Mouse (Mus musculus): Measurements from ENCODE around the gene Prkag2.

The Prkag2 gene

DNA sequence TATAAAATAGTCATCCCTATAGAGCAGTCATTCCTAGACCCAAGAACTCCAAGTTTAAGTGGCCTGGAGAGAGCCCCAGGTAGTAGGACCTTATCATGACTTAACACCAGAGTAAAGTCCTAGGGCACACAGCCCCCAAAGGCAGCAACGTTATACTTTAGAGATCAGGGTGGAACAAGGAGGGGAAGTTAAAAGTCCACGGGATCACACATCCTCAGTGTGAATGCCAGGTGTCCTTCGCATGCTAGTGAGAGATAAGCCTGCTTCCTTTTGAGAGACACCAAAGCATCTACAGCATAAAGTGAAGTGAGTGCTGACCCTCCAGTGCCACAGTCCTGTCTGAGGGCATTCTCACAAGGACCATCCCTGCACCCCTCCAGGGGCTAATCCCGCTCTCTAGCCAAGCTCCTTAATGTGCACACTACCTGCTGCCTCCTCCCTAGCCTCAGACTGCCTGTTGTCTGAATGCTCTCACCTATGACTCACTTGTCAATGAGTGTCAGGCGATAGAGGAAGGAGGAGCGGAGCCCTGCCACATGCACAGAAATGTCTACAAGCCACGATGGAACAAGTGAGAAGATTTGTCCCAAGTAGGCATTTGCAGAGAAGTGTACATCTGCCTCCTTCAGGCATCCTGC lies 132.4 kb downstream of the Prkag2 start:
- no peak for DNase-seq (ENCODE audit: low read depth)

DNA sequence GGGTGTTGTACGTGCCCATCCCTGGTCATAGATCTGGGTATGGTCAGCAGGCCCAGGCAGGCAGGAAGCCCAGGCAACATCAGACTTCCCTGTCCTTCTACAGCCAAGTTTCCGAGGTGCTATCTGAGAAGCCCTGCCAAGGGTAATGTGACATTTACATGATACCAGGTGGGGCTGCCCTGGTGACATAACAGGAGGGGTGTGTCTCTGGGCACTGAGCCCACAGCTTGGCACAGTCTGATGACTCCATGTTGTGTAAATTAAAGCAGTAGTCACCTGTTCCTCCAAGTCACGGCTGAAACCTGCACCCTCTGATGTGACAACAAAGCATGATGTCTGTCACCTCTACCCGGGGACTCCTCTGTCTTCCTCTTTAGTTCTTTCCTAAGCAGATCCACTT lies 136.7 kb downstream of the Prkag2 start:
- DNase-seq (ENCODE audit: low read depth): no peak

- DNase-seq (ENCODE audit: low read depth): no peak
Measured at GRCm38 (mm10) chr5:24960791-24961190, 139.7 kb downstream of the Prkag2 start.

GRCm38 (mm10) chr5:24959758-24960157 lies 140.7 kb downstream of the Prkag2 start:
- DNase-seq (ENCODE audit: low read depth): no peak

DNA sequence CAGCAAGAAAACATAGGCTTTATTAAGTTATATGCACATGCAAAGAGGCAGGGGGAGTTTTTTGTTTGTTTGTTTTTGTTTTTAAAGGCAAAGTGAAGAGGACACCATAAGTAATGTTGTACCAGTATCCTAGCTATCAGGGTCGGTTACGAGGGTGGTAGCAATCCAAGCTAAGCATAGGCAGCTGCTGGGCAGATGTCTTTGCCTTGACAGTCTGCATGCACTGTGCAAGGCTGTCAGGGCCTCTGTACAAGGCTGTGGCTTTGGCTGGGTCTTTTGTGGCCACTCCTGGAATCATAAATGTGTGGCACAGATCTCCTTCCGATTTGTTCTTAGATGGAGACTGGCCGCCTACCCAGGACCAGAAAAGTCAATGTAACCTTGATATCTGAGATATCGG lies 141.8 kb downstream of the Prkag2 start:
- no peak for DNase-seq (ENCODE audit: low read depth)

GRCm38 (mm10) chr5:24956891-24957290 lies 143.6 kb downstream of the Prkag2 start:
- no peak for DNase-seq (ENCODE audit: low read depth)

GRCm38 (mm10) chr5:24952842-24953741 lies 147.3 kb downstream of the Prkag2 start:
- no peak for DNase-seq (ENCODE audit: low read depth)

- no peak for DNase-seq (ENCODE audit: low read depth)
Measured at GRCm38 (mm10) chr5:24952212-24952611, 148.2 kb downstream of the Prkag2 start.

DNA sequence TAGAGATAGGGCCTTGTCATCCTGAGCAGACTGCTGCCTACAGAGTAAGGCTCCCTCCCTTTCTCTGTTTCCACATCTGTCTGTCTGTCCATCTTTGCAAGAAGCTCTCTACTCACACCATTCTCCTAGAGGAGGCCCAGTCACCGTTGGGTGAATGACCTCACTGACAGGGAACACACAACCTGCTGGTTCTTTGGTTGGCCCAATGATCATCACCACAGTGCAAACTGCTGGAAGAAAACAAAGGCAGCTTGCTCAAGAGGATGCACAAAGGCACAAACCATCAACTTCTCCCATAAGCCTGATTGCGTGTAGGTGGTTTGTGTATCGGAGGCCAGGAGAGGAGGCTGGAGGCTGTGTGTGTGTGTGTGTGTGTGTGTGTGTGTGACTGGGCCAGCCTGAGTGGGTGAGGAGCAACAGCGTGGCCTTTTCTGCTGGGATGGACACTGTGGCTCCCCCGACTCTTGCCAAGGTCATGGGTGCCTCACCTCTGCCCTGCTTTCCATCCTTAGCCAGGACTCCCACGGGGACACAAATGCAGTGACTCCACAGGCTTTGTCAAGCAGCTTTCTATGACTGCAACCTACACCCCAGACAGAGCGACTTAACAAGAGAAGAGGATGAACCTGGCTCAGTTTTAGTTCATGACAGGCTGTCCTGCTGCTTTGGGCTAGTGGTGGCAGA lies 149.4 kb downstream of the Prkag2 start:
- DNase-seq (ENCODE audit: low read depth): no peak

- DNase-seq (ENCODE audit: low read depth): no peak
Measured at GRCm38 (mm10) chr5:24950039-24950438, 150.4 kb downstream of the Prkag2 start.

DNA sequence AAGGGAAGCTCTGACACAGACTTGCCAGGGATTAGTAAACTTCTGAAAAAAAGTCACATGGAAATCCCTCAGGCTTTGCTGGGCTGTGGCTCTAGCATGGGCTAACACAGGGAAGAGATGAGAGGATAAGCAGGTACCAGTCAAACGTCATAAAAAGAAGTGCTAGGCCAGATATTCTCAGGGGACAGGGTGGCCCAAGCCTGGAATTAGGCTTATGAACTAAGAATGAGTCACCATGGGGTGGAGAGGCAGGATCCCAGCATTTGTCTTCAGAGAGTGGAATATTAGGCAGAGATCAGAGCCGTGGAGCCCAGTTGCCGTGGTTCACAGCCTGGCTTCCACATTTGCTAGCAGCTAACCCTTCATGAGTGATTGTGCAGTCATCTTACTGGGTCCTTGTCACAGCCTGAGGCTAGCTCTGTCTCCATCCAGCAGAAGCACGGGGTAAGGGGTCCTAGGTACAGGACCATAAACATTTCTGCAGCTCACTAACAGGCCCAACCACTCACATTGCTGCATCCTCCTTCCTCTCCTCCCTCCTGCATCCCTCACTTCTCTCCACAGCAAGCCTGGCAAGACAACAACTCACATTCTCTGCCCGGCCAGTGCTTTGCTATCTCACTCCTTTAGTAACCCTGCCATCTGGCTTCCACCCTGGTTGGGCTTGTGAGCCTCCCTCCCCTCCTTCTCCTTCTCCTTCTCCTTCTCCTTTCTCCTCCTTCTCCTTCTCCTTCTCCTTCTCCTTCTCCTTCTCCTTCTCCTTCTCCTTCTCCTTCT lies 162.2 kb downstream of the Prkag2 start:
- DNase-seq (ENCODE audit: low read depth): no peak

DNA sequence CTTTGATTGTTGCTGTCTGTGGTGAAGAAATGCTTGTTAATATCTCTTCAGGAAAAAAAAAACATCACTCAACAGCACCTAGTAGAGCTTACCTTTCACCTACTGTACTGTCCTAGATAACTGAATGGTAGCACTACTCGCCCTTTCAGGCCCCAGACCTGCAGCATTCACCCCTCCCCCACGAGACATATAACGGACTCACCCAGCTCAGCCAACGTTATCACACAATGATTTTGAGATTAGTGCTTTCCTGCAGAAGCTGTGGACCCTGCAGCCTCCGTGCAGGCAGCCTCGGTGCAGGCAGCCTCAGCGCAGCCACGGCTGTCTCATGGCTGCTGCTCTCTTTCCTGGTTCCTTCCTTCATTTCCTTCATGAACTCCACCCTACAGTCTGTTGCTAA lies 164.0 kb downstream of the Prkag2 start:
- DNase-seq (ENCODE audit: low read depth): no peak

- no peak for DNase-seq (ENCODE audit: low read depth)
Measured at GRCm38 (mm10) chr5:24935446-24935845, 165.0 kb downstream of the Prkag2 start.

DNA sequence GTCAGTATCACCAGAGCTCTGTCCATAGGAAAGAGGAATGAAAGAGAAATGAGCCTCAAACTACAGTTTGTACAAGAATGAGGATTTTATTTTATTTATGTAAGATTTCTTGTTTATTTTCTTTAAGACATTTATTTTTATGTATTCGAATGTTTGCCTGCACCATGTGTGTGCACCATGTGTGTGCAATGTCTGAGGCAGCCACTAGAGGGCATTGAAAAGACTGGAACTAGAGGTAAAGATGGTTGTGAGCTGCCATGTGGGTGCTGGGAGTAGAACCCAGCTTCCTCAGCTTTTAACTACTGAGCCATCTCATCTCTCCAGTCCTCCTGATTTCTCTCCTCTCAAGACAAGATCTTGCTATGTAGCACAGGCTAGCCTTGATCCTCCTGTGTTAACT lies 166.7 kb downstream of the Prkag2 start:
- DNase-seq (ENCODE audit: low read depth): no peak

GRCm38 (mm10) chr5:24931578-24932185 lies 168.8 kb downstream of the Prkag2 start:
- no peak for DNase-seq (ENCODE audit: low read depth)

- DNase-seq (ENCODE audit: low read depth): no peak
Measured at GRCm38 (mm10) chr5:24930831-24931577, 169.4 kb downstream of the Prkag2 start.

DNA sequence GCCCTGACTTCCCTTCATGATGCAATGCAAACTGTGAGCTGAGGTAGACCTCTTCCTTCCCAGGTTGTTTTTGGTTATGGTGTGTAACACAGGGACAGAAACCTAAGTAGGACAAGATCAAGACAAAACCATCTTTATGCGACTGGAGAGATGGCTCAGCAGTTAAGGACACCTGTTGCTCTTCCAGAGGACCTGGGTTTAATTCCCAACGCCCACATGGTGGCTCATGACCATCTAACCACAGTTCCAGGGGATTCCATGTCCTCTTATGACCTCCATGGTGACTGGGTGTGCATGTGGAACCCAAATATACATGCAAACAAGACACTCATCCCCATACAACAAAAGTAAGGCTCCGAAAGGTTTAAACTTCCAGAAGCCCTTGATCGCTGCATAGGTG lies 171.6 kb downstream of the Prkag2 start:
- no peak for DNase-seq (ENCODE audit: low read depth)

- no peak for DNase-seq (ENCODE audit: low read depth)
Measured at GRCm38 (mm10) chr5:24927706-24928105, 172.7 kb downstream of the Prkag2 start.

- no peak for DNase-seq (ENCODE audit: low read depth)
Measured at GRCm38 (mm10) chr5:24919155-24919554, 181.3 kb downstream of the Prkag2 start.

DNA sequence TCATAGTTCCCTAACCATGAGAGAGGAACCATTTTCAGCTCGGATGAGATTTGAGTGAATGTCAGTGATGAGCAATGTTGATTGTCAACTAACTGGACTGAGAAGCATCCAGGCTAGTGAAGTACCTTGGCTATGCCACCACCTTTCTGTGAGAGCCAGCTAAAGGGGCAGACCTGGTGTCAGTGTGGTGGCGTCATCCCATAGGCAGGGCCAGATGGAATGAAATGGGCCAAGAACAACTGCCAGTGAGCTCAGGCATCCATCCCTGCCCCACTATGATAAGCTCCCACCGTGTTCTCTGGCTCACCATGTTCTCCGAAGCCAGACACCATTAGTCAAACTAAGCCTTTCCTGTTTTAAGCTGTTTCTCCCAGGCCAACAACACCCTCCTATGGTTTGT lies 183.9 kb downstream of the Prkag2 start:
- DNase-seq (ENCODE audit: low read depth): no peak

GRCm38 (mm10) chr5:24915119-24915518 lies 185.3 kb downstream of the Prkag2 start:
- DNase-seq (ENCODE audit: low read depth): no peak
